Mouse (Mus musculus): ENCODE data around the gene Actrt1.

Actrt1 gene

GRCm38 (mm10) chrX:46328707-46329106 is at the start of gene Actrt1:
Actrt1 (plus strand) TSS chrX:46329007.
- no peak for DNase-seq (ENCODE audit: low spot score)

- DNase-seq (ENCODE audit: low spot score): no peak
Measured at GRCm38 (mm10) chrX:46331463-46332115, 2.8 kb downstream of the Actrt1 start.

Data from urinary bladder, postnatal 14 days (tissue).